Mouse (Mus musculus) limb, embryonic 14.5 days (tissue): ENCODE data around the gene Dis3l. TPM values are rescaled to one million over a fixed set of nuclear protein-coding genes. Genes with fewer than 3 reads are reported as not detected.
A peak's percentile ranks its signal among the peaks of the same experiment; 100 is the strongest.

ENCODE experiments used
- ATAC-seq: fragments of 200-750 bp; cut with Nextera tagmentation; 2 replicates; pipeline ENCODE4 v1.8.0; 2017; ENCODE audit warnings: low read depth, moderate number of reproducible peaks, moderate TSS enrichment; ENCODE audit not compliant: low FRiP score
- DNase-seq: peaks from one replicate; pipeline ENCODE4 v3.0.0-alpha.2; 2015; ENCODE audit warnings: low spot score
- H3K27ac ChIP-seq: fragments of 300-500 bp; sonication (generic); replicated peaks from 2 replicates; pipeline ENCODE4 v1.5.1; 2014; ENCODE audit warnings: low read depth, mild to moderate bottlenecking, low read length, moderate library complexity, mixed read lengths
- H3K27me3 ChIP-seq: fragments of 300-500 bp; sonication (generic); 2 replicates; pipeline ENCODE4 v1.6.1; 2014; ENCODE audit warnings: low read length, mixed read lengths; ENCODE audit not compliant: control insufficient read depth, insufficient read depth
- H3K36me3 ChIP-seq: fragments of 300-500 bp; sonication (generic); 2 replicates; pipeline ENCODE4 v1.6.1; 2014; ENCODE audit warnings: mild to moderate bottlenecking, low read length, moderate library complexity, mixed read lengths; ENCODE audit not compliant: control insufficient read depth, insufficient read depth
- H3K4me1 ChIP-seq: fragments of 300-500 bp; sonication (generic); 2 replicates; pipeline ENCODE4 v1.6.1; 2014; ENCODE audit warnings: antibody characterized with exemption, low read length, mixed read lengths; ENCODE audit not compliant: control insufficient read depth, insufficient read depth
- H3K4me2 ChIP-seq: fragments of 300-500 bp; sonication (generic); replicated peaks from 2 replicates; pipeline ENCODE4 v1.6.1; 2014; ENCODE audit warnings: low read depth, mild to moderate bottlenecking, low read length, moderate library complexity; ENCODE audit not compliant: severe bottlenecking
- H3K4me3 ChIP-seq: fragments of 300-500 bp; sonication (generic); replicated peaks from 2 replicates; pipeline ENCODE4 v1.5.1; 2014; ENCODE audit warnings: low read length
- H3K9ac ChIP-seq: fragments of 300-500 bp; sonication (generic); 2 replicates; pipeline ENCODE4 v1.6.1; 2014; ENCODE audit warnings: mild to moderate bottlenecking, low read depth, low read length, moderate library complexity; ENCODE audit not compliant: severe bottlenecking
- H3K9me3 ChIP-seq: fragments of 300-500 bp; sonication (generic); 2 replicates; pipeline ENCODE4 v1.6.1; 2016; ENCODE audit warnings: low read length; ENCODE audit not compliant: control insufficient read depth
- POLR2A ChIP-seq: fragments of 200-500 bp; IDR thresholded peaks from 2 replicates; pipeline ENCODE4 v1.8.0; 2012; ENCODE audit warnings: inconsistent platforms, mild to moderate bottlenecking, moderate library complexity, borderline replicate concordance; ENCODE audit not compliant: insufficient read depth, insufficient read length; ENCODE audit errors: extremely low read depth
- WGBS: fragments of 180-500 bp; shearing (Covaris S2); extraction: QIAGEN DNeasy Blood & Tissue Kit; methylation state at CpG from one replicate; pipeline ENCODE4 v1.1.7; 2014; 5-methylcytosine and 5-hydroxymethylcytosine counted together
- polyA plus RNA-seq, 2 experiments: library from polyadenylated mRNA; depleted of rRNA in 1 of 2; stranded (reverse) in 1 of 2; unstranded in 1 of 2; fragments of >200 nt; fragmentation: Nextera tagmentation in 1 of 2; extraction: Ambion mirVana in 1 of 2; gene quantifications; 2 replicates each; pipeline versions ENCODE4 v1.2.1 to v1.2.3; 2012 to 2014

Gene Dis3l
- polyA plus RNA-seq, 2 experiments = 19.1 to 19.9 TPM

- Histone ChIP-seq H3K4me3 (no peak overlapping the region), H3K36me3 (no peaks in the 10 kb centered on the region), H3K27me3 (peaks cover 39% of the 10 kb centered on the region), H3K4me1 (peaks cover 19% of the 10 kb centered on the region; the same call in 1 of the 2 replicates), H3K4me2 (no peak overlapping the region), H3K9ac (no peak overlapping the region), H3K9me3 (no peaks in the 10 kb centered on the region), H3K27ac (no peak overlapping the region)
- ATAC-seq = no peak
- DNase-seq = peak; percentile 10
- TF ChIP-seq POLR2A = no peak
- 41% methylated on average over 10 of the region's 10 CpGs for WGBS
Observed at GRCm38 (mm10) chr9:64383021-64383788, 42.1 kb upstream of the Dis3l start.

GRCm38 (mm10) chr9:64376380-64376779, 35.3 kb upstream of the Dis3l start:
- no peak overlapping the region for H3K27ac ChIP-seq
- H3K27me3 ChIP-seq = no peaks in the 10 kb centered on the region
- no peak for TF ChIP-seq POLR2A
- no peak for DNase-seq
- no peak for ATAC-seq
- no peaks in the 10 kb centered on the region for H3K9me3 ChIP-seq
- no peaks in the 10 kb centered on the region for H3K36me3 ChIP-seq
- no peak overlapping the region for H3K4me2 ChIP-seq
- H3K4me3 ChIP-seq = no peak overlapping the region
- H3K4me1 ChIP-seq = no peaks in the 10 kb centered on the region
- no peak overlapping the region for H3K9ac ChIP-seq
- 86% methylated on average over 2 of the region's 2 CpGs for WGBS

GRCm38 (mm10) chr9:64371305-64371819, 30.3 kb upstream of the Dis3l start:
- DNase-seq (no peak), ATAC-seq (no peak)
- Histone ChIP-seq H3K27me3 (no peaks in the 10 kb centered on the region), H3K9ac (no peak overlapping the region), H3K4me1 (no peaks in the 10 kb centered on the region), H3K4me3 (no peak overlapping the region), H3K36me3 (no peaks in the 10 kb centered on the region), H3K9me3 (no peaks in the 10 kb centered on the region), H3K4me2 (no peak overlapping the region), H3K27ac (no peak overlapping the region)
- WGBS = 46% methylated on average over 11 of the region's 11 CpGs
- no peak for TF ChIP-seq POLR2A

GRCm38 (mm10) chr9:64369871-64370270, 28.8 kb upstream of the Dis3l start:
- DNase-seq = no peak

GRCm38 (mm10) chr9:64361231-64361950, 20.3 kb upstream of the Dis3l start:
- no peak for DNase-seq
- Histone ChIP-seq H3K36me3 (no peaks in the 10 kb centered on the region), H3K4me3 (no peak overlapping the region), H3K9me3 (no peaks in the 10 kb centered on the region), H3K4me1 (no peaks in the 10 kb centered on the region), H3K27ac (no peak overlapping the region), H3K4me2 (no peak overlapping the region), H3K9ac (no peak overlapping the region), H3K27me3 (no peaks in the 10 kb centered on the region)
- no peak for TF ChIP-seq POLR2A
- ATAC-seq = no peak
- 89% methylated on average over 9 of the region's 9 CpGs for WGBS

More at GRCm38 (mm10) chr9:64369871-64370270, 28.8 kb upstream of the Dis3l start:
- no peak overlapping the region for H3K9ac ChIP-seq
- H3K27ac ChIP-seq = no peak overlapping the region
- H3K4me2 ChIP-seq = no peak overlapping the region
- H3K4me1 ChIP-seq = no peaks in the 10 kb centered on the region
- no peaks in the 10 kb centered on the region for H3K27me3 ChIP-seq
- H3K36me3 ChIP-seq = no peaks in the 10 kb centered on the region
- H3K4me3 ChIP-seq = no peak overlapping the region
- TF ChIP-seq POLR2A = no peak
- WGBS = 65% methylated on average over 7 of the region's 7 CpGs
- no peaks in the 10 kb centered on the region for H3K9me3 ChIP-seq
- no peak for ATAC-seq
